Mouse (Mus musculus) liver, embryonic 16.5 days (tissue): ENCODE measurements around the gene Tcf20. TPM values are rescaled to one million over a fixed set of nuclear protein-coding genes. Genes with fewer than 3 reads are reported as not detected.

ENCODE experiments used
- ATAC-seq: fragments of 200-750 bp; cut with Nextera tagmentation; 2 replicates; pipeline ENCODE4 v1.8.0; 2017; ENCODE audit warnings: low read depth, mild to moderate bottlenecking, moderate number of reproducible peaks, moderate library complexity
- H3K27ac ChIP-seq: fragments of 300-500 bp; sonication (generic); 2 replicates; pipeline ENCODE4 v1.5.1; 2014; ENCODE audit warnings: mild to moderate bottlenecking, low read length
- H3K27me3 ChIP-seq: fragments of 300-500 bp; sonication (generic); 2 replicates; pipeline ENCODE4 v1.6.1; 2014; ENCODE audit warnings: low read depth, low read length, mixed read lengths; ENCODE audit not compliant: control insufficient read depth, insufficient read depth
- H3K36me3 ChIP-seq: fragments of 300-500 bp; sonication (generic); 2 replicates; pipeline ENCODE4 v1.6.1; 2014; ENCODE audit warnings: mild to moderate bottlenecking; ENCODE audit not compliant: control insufficient read depth, insufficient read depth
- H3K4me1 ChIP-seq: fragments of 300-500 bp; sonication (generic); 2 replicates; pipeline ENCODE4 v1.6.1; 2014; ENCODE audit warnings: low read depth, low read length, mixed read lengths; ENCODE audit not compliant: control insufficient read depth
- H3K4me2 ChIP-seq: fragments of 300-500 bp; sonication (generic); 2 replicates; pipeline ENCODE4 v1.6.1; 2014; ENCODE audit warnings: low read depth, low read length, mixed read lengths
- H3K4me3 ChIP-seq: fragments of 300-500 bp; sonication (generic); 2 replicates; pipeline ENCODE4 v1.5.1; 2014; ENCODE audit warnings: low read depth, mild to moderate bottlenecking, low read length
- H3K9ac ChIP-seq: fragments of 300-500 bp; sonication (generic); 2 replicates; pipeline ENCODE4 v1.6.1; 2014; ENCODE audit warnings: low read depth, low read length
- H3K9me3 ChIP-seq: fragments of 300-500 bp; sonication (generic); replicated peaks from 2 replicates; pipeline ENCODE4 v1.6.1; 2016; ENCODE audit warnings: low read length; ENCODE audit not compliant: control insufficient read depth
- WGBS: fragments of 180-500 bp; shearing (Covaris S2); extraction: QIAGEN DNeasy Blood & Tissue Kit; methylation state at CpG from one replicate; pipeline ENCODE4 v1.1.7; 2014; ENCODE audit not compliant: insufficient replicate concordance; 5-methylcytosine and 5-hydroxymethylcytosine counted together
- polyA plus RNA-seq: library from polyadenylated mRNA; unstranded; fragments of >200 nt; fragmentation: Nextera tagmentation; extraction: Ambion mirVana; gene quantifications from 2 replicates; pipeline ENCODE4 v1.2.1, GENCODE M21; 2015

Gene Tcf20
- polyA plus RNA-seq, 1 experiment from 2014 or later: 2.1 TPM

- Histone ChIP-seq H3K4me2 (no peak overlapping the region), H3K36me3 (no peaks in the 10 kb centered on the region), H3K27me3 (no peaks in the 10 kb centered on the region), H3K9me3 (no peaks in the 10 kb centered on the region), H3K27ac (no peak overlapping the region), H3K4me1 (no peaks in the 10 kb centered on the region; the same call in 1 of the 2 replicates), H3K4me3 (no peak overlapping the region), H3K9ac (no peak overlapping the region)
- 59% methylated on average over 25 of the region's 25 CpGs for WGBS
- no peak for ATAC-seq
Measured at GRCm38 (mm10) chr15:83025041-83025760, 37.5 kb upstream of the Tcf20 start.

DNA sequence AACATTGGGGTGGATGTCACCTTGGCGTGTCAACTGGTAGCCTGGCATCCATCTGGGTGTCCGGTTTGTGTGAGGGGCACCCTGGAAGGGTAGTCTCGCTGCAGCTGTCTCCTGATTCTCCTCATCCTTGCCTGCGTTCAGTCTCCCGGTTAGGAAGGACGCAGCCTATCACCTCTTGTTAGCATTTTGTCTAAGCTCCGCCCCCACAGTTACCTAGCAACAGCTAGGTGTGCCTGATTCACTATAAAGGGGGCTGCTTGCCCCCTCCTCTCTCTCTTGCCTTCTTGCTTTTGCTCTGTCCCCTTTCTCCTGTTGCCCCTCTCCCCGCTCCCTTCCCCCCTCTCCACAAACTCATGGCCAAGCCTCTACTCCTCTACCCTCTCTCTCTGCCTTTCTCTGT, 35.3 kb upstream of the Tcf20 start:
- no peaks in the 10 kb centered on the region for H3K27me3 ChIP-seq
- H3K27ac ChIP-seq: no peak overlapping the region
- 58% methylated on average over 8 of the region's 8 CpGs for WGBS
- H3K4me3 ChIP-seq: no peak overlapping the region
- no peaks in the 10 kb centered on the region for H3K9me3 ChIP-seq
- H3K4me1 ChIP-seq: no peaks in the 10 kb centered on the region; the same call in 1 of the 2 replicates
- no peaks in the 10 kb centered on the region for H3K36me3 ChIP-seq
- no peak overlapping the region for H3K9ac ChIP-seq
- H3K4me2 ChIP-seq: no peak overlapping the region
- no peak for ATAC-seq

- H3K4me2 ChIP-seq: no peak overlapping the region
- H3K27ac ChIP-seq: no peak overlapping the region
- no peak for ATAC-seq
- no peak overlapping the region for H3K9ac ChIP-seq
- no peaks in the 10 kb centered on the region for H3K9me3 ChIP-seq
- no peaks in the 10 kb centered on the region for H3K27me3 ChIP-seq
- no peak overlapping the region for H3K4me3 ChIP-seq
- H3K4me1 ChIP-seq: peaks cover 7% of the 10 kb centered on the region; the same call in 1 of the 2 replicates
- no peaks in the 10 kb centered on the region for H3K36me3 ChIP-seq
- WGBS: 59% methylated on average over 15 of the region's 15 CpGs
Measured at GRCm38 (mm10) chr15:83010990-83011664, 23.5 kb upstream of the Tcf20 start.

DNA sequence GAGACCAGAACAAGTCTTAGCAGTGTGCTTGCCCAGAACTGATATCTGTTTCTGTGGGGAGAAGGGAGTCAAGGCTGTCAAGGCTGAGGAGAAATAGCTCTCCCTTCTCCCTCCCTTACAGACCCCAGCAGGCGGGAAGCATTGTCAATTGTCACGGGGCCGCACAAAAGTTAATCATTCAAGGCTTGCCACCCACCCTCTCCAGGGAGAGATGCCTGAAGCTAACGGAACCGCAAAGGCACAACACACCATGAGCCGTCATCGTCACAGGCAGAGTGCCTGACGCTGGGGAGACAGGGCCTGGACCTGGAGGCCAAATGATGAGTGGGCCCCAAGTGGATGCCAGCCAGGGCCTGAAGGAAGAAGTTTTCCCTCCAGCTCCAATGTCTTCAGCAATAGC, 22.8 kb upstream of the Tcf20 start:
- Histone ChIP-seq H3K4me1 (peaks cover 7% of the 10 kb centered on the region; the same call in 1 of the 2 replicates), H3K27ac (no peak overlapping the region; the same call in 1 of the 2 replicates), H3K4me2 (no peak overlapping the region), H3K27me3 (no peaks in the 10 kb centered on the region), H3K9me3 (no peaks in the 10 kb centered on the region), H3K9ac (no peak overlapping the region), H3K36me3 (no peaks in the 10 kb centered on the region), H3K4me3 (no peak overlapping the region)
- ATAC-seq: no peak
- WGBS: 53% methylated on average over 8 of the region's 8 CpGs

DNA sequence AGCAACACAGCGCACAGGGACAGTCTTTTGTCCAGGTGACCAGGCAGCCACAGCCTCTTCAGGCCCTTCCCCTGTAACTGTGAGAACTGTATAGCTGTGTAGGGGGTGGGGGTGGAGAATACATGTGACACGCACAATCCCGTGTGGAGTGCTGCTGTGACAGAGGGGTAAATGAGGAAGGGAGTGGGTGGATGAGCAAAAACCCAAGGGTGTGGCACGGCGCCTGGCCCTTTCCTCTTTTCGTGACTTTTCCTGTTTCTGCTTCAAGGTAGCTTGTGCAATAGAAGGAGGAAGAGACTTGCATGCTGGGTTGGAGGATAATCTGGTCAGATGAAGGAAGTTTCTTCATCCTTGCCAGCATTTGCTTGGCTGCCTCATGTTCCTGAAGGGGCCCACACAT, 21.9 kb upstream of the Tcf20 start:
- Histone ChIP-seq H3K27me3 (no peaks in the 10 kb centered on the region), H3K9me3 (no peaks in the 10 kb centered on the region), H3K36me3 (no peaks in the 10 kb centered on the region), H3K27ac (peak overlapping the region; percentile 58), H3K4me1 (peaks cover 7% of the 10 kb centered on the region; the same call in 1 of the 2 replicates), H3K9ac (no peak overlapping the region), H3K4me3 (no peak overlapping the region), H3K4me2 (no peak overlapping the region)
- 36% methylated on average over 6 of the region's 6 CpGs for WGBS
- peak; percentile 64 for ATAC-seq

- Histone ChIP-seq H3K36me3 (no peaks in the 10 kb centered on the region), H3K9me3 (no peaks in the 10 kb centered on the region), H3K9ac (no peak overlapping the region), H3K4me3 (no peak overlapping the region), H3K4me1 (peaks cover 7% of the 10 kb centered on the region; the same call in 1 of the 2 replicates), H3K4me2 (no peak overlapping the region), H3K27ac (peak overlapping the region; percentile 58), H3K27me3 (no peaks in the 10 kb centered on the region)
- no peak; the same call in 1 of the 2 replicates for ATAC-seq
- WGBS: 41% methylated on average over 13 of the region's 13 CpGs
Measured at GRCm38 (mm10) chr15:83008761-83009423, 21.2 kb upstream of the Tcf20 start.

- Histone ChIP-seq H3K9ac (no peak overlapping the region), H3K27ac (no peak overlapping the region), H3K27me3 (no peaks in the 10 kb centered on the region), H3K4me3 (no peak overlapping the region), H3K9me3 (no peaks in the 10 kb centered on the region), H3K36me3 (no peaks in the 10 kb centered on the region), H3K4me2 (peak overlapping the region; percentile 36; the same call in 1 of the 2 replicates), H3K4me1 (peaks cover 7% of the 10 kb centered on the region; the same call in 1 of the 2 replicates)
- ATAC-seq: no peak
- WGBS: 63% methylated on average over 15 of the region's 15 CpGs
Measured at GRCm38 (mm10) chr15:83007346-83007920, 19.8 kb upstream of the Tcf20 start.

DNA sequence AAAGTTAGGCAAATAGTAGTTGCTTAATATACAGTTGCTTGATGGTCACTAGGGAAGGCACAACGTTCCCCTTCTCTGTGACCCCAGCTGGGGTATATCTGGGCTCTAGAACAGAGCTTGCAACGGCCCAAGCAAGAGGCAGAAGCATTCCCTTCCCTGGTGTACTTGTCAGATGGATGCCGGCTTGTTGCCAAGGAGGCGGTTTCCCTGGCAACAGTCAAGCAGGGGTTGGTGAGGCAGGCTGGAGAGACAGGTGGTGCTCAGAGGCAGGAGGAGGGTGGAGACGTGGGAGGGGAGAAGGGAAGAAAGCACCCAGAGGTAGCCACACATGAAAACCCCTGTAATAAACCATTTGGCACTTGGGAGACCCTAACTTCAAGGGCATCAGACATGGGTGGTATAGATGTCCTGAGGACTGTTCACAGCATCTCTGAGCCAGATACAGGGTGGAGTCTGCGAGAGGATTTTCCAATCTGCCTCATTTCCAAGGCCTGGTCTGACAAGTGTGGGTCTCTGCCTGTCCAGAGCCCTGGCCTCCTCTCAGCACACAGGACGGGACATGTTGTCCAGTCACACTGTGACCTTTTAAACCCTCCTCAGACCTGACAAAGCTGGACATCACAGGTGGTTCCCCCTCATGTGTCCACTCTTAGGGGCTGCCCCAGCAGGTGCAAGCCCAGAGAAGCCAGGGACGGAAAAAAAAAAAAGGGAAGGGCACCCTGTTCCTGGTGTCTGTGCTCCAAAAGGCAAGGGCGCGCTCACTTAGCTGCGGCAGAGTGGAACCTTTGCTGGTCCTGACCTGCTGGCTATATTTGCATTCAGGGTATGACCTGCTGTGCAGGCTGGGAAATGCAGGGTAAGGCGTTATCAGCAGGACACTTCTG, 15.2 kb upstream of the Tcf20 start:
- no peak for ATAC-seq
- WGBS: 57% methylated on average over 12 of the region's 12 CpGs
- H3K36me3 ChIP-seq: no peaks in the 10 kb centered on the region

More for the DNA sequence above, 15.2 kb upstream of the Tcf20 start:
- Histone ChIP-seq H3K9me3 (no peaks in the 10 kb centered on the region), H3K27ac (no peak overlapping the region), H3K9ac (no peak overlapping the region), H3K4me1 (no peaks in the 10 kb centered on the region), H3K4me3 (no peak overlapping the region), H3K4me2 (no peak overlapping the region), H3K27me3 (no peaks in the 10 kb centered on the region; the same call in 1 of the 2 replicates)
